Mouse (Mus musculus) heart, embryonic 15.5 days (tissue): ENCODE measurements around the gene Gclc. TPM values are rescaled to one million over a fixed set of nuclear protein-coding genes. Genes with fewer than 3 reads are reported as not detected.

Experiments
- ATAC-seq: fragments of 200-750 bp; cut with Nextera tagmentation; replicated peaks from 2 replicates; pipeline ENCODE4 v1.8.0; 2017; ENCODE audit warnings: low read depth, moderate TSS enrichment; ENCODE audit not compliant: insufficient number of reproducible peaks, insufficient read depth, low FRiP score
- H3K27ac ChIP-seq: fragments of 300-500 bp; sonication (generic); 2 replicates; pipeline ENCODE4 v1.5.1; 2015; ENCODE audit warnings: mild to moderate bottlenecking, inconsistent platforms
- H3K27me3 ChIP-seq: fragments of 300-500 bp; sonication (generic); 2 replicates; pipeline ENCODE4 v1.6.1; 2015; ENCODE audit warnings: inconsistent platforms
- H3K36me3 ChIP-seq: fragments of 300-500 bp; sonication (generic); 2 replicates; pipeline ENCODE4 v1.6.1; 2015; ENCODE audit warnings: mild to moderate bottlenecking, inconsistent platforms
- H3K4me1 ChIP-seq: fragments of 300-500 bp; sonication (generic); replicated peaks from 2 replicates; pipeline ENCODE4 v1.6.1; 2015; ENCODE audit warnings: inconsistent platforms
- H3K4me2 ChIP-seq: fragments of 300-500 bp; sonication (generic); 2 replicates; pipeline ENCODE4 v1.6.1; 2015; ENCODE audit warnings: inconsistent platforms, mild to moderate bottlenecking, moderate library complexity
- H3K4me3 ChIP-seq: fragments of 300-500 bp; sonication (generic); 2 replicates; pipeline ENCODE4 v1.5.1; 2015; ENCODE audit warnings: mild to moderate bottlenecking, inconsistent platforms
- H3K9ac ChIP-seq: fragments of 300-500 bp; sonication (generic); 2 replicates; pipeline ENCODE4 v1.6.1; 2015; ENCODE audit warnings: mild to moderate bottlenecking, inconsistent platforms
- H3K9me3 ChIP-seq: fragments of 300-500 bp; sonication (generic); replicated peaks from 2 replicates; pipeline ENCODE4 v1.6.1; 2016; ENCODE audit warnings: inconsistent platforms
- WGBS: fragments of 180-500 bp; shearing (Covaris S2); methylation state at CpG from one replicate; pipeline ENCODE4 v1.1.7; 2015; ENCODE audit warnings: mixed read lengths; 5-methylcytosine and 5-hydroxymethylcytosine counted together
- polyA plus RNA-seq: library from polyadenylated mRNA; unstranded; fragments of >200 nt; fragmentation: Nextera tagmentation; extraction: Ambion mirVana; gene quantifications from 2 replicates; pipeline ENCODE4 v1.2.1, GENCODE M21; 2015

Gclc gene
- 5.9 and 9.2 TPM in 2 replicates for polyA plus RNA-seq

DNA sequence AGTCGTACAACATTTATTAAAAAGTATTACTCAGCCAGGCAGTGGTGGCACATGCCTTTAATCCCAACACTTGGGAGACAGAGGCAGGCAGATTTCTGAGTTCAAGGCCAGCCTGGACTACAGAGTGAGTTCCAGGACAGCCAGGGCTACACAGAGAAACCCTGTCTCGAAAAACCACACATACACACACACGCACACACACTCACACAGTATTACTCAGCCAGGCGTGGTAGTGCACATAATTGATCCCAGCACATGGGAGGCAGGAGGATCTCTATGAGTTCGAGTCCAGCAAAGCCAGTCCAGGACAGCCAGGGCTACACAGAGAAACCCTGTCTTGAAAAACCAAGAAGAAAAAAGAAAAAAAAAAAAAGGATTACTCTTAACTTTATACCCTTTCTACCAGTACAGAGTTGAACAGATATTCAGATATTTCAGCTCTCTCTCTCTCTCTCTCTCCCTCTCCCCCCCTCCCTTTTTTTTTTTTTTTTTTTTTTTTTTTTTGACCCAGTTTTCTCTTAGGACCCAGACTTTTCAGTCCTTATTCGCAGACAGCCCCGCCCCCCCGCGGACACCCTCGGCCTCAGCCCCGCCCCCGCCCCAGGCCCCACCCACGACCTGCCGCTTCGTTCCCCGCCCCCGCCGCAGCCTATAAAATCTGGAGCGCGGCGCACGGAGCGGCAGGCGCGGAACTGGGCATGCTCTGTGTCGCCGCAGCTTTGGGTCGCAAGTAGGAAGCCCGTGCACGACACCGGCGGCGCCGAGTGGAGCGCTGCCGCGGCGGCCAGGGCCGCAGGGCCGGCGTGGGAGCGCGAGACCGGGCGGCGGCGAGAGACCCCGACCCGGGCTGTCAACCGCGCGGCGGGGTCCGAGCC lies at the start of gene Gclc:
Gene Gclc, plus strand, starts transcription at position 683 of the 875 bp plus-strand sequence.
- Histone ChIP-seq H3K27me3 (no peaks in the 10 kb centered on the region), H3K4me2 (peak within 1 kb of the TSS; percentile 96), H3K4me3 (peak within 1 kb of the TSS; percentile 94), H3K4me1 (peaks cover 28% of the 10 kb centered on the region), H3K36me3 (no peaks in the 10 kb centered on the region), H3K9ac (peak within 1 kb of the TSS; percentile 89), H3K27ac (peak within 1 kb of the TSS; percentile 93), H3K9me3 (no peaks in the 10 kb centered on the region)
- 8% methylated on average over 52 of the region's 54 CpGs for WGBS
- ATAC-seq: peak; percentile 78

DNA sequence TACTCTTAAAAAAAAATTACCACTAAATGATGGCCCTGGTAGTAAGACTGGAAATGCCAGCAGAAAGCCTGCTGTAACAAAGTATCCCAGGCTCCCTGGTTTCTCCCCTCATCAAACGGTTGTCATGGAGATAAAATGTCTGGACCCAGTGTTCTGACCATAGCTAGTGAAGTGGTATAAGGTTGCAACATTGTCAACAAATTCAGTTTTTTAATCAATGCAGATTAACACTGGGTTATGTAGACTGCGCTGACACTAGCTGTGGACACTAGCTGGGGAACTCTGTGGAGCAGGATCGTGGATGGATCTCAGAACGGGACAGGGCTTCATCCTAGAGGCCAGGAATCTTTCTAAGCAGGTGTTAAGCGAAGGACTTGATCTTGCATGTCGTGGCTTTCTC lies 47.8 kb upstream of the Gclc start:
- Histone ChIP-seq H3K36me3 (no peaks in the 10 kb centered on the region), H3K4me3 (no peak overlapping the region), H3K27me3 (no peaks in the 10 kb centered on the region), H3K27ac (no peak overlapping the region), H3K4me2 (no peak overlapping the region), H3K9ac (no peak overlapping the region), H3K9me3 (no peaks in the 10 kb centered on the region), H3K4me1 (no peaks in the 10 kb centered on the region)
- 69% methylated on average over 6 of the region's 6 CpGs for WGBS
- no peak for ATAC-seq

DNA sequence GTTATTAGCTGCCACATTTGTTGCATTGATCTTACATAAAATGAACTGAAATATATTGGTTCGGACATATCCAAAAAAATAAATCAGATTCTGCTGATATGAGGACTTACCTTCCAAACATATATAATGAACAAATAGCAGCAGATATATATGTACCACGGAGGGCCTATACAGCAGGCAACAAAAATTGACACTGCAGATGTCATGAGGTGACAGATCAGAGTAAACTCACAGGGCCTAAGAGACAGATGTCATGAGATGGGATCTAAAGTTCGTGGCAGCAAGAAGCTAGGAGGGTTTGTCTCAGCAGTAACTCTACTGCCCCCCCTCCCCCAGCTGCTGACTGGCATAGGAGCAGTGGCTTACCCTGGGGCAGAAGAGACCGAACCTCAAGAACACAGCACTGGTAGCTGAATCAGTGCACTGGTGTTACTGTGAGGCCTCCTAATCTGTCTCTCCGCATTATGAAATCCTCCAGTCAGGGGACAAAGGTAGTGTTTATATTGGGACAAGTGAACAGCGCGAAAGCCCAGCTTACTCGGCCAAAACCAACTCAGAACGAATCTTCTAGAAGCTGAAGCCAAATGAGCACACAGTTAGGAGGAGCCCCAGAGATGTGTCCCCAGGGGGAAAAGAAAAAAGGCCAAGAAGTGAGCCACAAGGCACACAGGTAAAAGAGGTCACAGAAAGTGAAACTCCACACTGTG lies 46.7 kb upstream of the Gclc start:
- H3K4me2 ChIP-seq: no peak overlapping the region
- no peak overlapping the region for H3K4me3 ChIP-seq
- no peaks in the 10 kb centered on the region for H3K27me3 ChIP-seq
- no peaks in the 10 kb centered on the region for H3K4me1 ChIP-seq
- no peaks in the 10 kb centered on the region for H3K36me3 ChIP-seq
- H3K9ac ChIP-seq: no peak overlapping the region
- ATAC-seq: no peak
- no peak overlapping the region for H3K27ac ChIP-seq
- 66% methylated on average over 9 of the region's 9 CpGs for WGBS
- H3K9me3 ChIP-seq: no peaks in the 10 kb centered on the region

DNA sequence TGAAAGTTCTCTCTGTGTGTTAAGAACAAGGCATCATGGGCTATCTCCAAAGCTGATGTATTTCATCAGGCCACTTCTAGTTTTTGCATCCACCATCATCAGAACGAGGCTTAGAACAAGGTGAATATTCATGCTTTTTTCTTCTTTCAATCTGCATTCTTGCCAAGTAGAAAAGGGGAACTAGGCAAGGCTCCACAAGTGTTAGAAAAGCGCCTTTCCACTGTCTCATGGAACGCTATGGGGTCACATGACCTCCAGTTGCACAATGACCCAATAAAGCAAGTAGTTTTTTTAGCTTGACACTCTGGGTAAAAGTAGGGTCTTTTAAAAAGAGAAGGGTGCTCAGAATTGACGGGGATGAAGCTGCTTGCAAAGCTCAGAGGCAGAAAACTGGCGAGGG lies 45.4 kb upstream of the Gclc start:
- Histone ChIP-seq H3K4me3 (no peak overlapping the region), H3K4me1 (no peaks in the 10 kb centered on the region), H3K27me3 (no peaks in the 10 kb centered on the region), H3K9ac (no peak overlapping the region), H3K4me2 (no peak overlapping the region), H3K36me3 (no peaks in the 10 kb centered on the region), H3K9me3 (no peaks in the 10 kb centered on the region), H3K27ac (no peak overlapping the region)
- 71% methylated on average over 5 of the region's 5 CpGs for whole genome bisulfite sequencing
- ATAC-seq: no peak

DNA sequence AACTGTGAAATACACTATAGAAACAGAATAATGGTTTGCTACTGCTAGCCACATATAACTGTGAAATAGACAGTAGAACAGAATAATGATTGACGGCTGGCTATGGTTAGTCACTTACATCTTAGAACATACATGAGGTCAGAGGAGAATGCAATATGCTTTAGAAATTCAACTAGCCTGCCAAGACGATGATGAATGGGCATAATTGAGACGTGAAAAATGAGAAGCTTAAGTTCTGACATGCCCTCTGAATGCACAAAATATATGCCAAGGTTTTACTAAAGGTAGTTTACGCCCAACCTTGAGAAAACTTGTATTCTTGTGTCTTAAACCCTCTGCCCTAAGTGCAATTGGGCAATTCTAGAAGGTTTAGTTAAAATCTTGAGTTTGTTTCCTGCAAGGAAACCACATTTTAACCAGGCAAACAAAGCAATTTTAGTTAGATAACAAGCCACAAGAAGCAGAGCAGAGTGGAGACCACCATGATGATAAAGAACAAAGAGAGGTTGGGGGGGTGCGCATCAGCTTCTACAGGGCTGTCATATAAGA lies 43.2 kb upstream of the Gclc start:
- 75% methylated on average over 5 of the region's 5 CpGs for WGBS
- Histone ChIP-seq H3K4me3 (no peak overlapping the region), H3K4me2 (no peak overlapping the region), H3K9me3 (no peaks in the 10 kb centered on the region), H3K4me1 (no peaks in the 10 kb centered on the region), H3K27me3 (no peaks in the 10 kb centered on the region), H3K27ac (no peak overlapping the region), H3K36me3 (no peaks in the 10 kb centered on the region), H3K9ac (no peak overlapping the region)
- no peak for ATAC-seq

DNA sequence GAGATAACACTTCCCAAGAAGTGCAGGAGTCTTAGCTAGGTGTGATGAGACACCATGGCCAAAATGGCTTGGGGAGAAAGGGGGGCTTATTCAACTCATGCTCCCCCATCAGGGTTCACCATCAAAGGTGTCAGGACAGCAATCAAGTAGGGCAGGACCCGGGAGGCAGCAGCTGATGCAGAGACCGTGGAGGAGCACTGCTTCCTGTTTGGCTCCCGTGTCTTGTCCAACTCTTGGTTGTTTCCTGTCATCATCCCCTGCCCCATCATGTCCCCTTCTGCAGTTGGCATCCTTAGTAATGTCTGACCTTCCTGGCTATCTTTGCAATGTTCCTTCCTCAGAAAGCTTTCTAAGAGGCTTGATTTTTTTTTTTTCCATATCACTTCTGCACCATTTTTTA lies 41.5 kb upstream of the Gclc start:
- Histone ChIP-seq H3K4me2 (no peak overlapping the region), H3K4me3 (no peak overlapping the region), H3K9me3 (no peaks in the 10 kb centered on the region), H3K27ac (no peak overlapping the region), H3K36me3 (no peaks in the 10 kb centered on the region), H3K9ac (no peak overlapping the region), H3K4me1 (no peaks in the 10 kb centered on the region), H3K27me3 (no peaks in the 10 kb centered on the region)
- 49% methylated on average over 3 of the region's 3 CpGs for WGBS
- no peak for ATAC-seq

DNA sequence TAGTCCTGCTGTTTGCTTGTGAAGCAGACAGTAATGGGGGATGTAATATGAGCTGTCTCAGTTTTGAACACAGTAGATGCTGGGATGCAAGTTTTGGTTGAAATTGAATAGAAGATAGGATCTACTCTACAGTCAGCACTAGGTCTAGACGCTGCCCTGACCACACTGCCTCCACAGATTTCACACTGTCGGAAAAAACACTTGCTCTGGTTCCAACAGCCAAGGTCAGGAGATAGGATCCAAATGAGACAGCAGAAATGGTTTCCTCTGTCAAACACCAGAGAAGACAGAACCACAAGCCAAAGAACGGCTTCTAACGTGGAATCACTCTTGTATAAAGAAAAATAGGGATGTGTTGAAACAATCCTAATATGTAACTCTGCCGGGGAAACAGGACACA lies 41.0 kb upstream of the Gclc start:
- Histone ChIP-seq H3K4me3 (no peak overlapping the region), H3K27ac (no peak overlapping the region), H3K9ac (no peak overlapping the region), H3K4me1 (no peaks in the 10 kb centered on the region), H3K4me2 (no peak overlapping the region), H3K9me3 (no peaks in the 10 kb centered on the region), H3K36me3 (no peaks in the 10 kb centered on the region), H3K27me3 (no peaks in the 10 kb centered on the region)
- no peak for ATAC-seq
- 55% methylated on average over 5 of the region's 5 CpGs for WGBS

DNA sequence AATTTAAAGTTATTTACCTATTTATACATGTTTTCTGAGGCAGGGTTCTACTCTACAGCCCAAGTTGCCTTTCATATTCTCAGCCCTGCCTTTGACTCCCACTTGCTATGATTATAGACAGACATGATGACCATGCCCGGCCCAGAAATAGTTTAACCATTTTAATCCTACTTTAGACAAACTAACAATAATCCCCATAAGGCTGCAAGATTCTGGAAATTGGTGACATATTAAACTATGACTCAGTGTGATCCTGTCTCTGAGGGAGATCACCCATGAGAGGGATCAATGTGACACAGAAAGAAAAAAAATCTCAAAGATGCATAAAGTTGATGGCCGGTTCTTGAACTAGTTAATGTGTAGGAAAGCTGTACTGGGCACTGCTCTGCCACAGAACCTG lies 39.1 kb upstream of the Gclc start:
- Histone ChIP-seq H3K4me1 (peaks cover 3% of the 10 kb centered on the region; the same call in 1 of the 2 replicates), H3K4me3 (no peak overlapping the region), H3K4me2 (no peak overlapping the region), H3K9ac (no peak overlapping the region), H3K9me3 (no peaks in the 10 kb centered on the region), H3K36me3 (no peaks in the 10 kb centered on the region), H3K27me3 (no peaks in the 10 kb centered on the region), H3K27ac (no peak overlapping the region)
- ATAC-seq: no peak
- WGBS: 83% methylated on average over 2 of the region's 2 CpGs

DNA sequence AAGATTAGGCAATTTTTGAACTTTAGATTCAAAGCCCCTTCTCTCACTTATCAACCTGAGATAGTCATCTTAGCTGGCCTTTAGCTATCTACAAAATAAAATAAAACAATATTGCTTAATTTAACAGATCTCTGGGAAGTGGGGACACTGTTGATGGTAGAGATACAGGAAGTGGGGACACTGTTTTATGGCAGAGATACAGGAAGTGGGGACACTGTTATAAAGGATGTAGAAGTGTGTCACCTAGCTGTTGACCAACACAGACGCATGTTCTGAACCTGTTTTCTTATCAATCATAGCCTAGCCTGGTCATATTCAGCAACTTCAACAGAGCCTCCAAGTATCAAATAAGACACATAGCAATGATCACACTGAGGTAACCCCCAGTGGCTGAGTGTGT lies 38.3 kb upstream of the Gclc start:
- H3K4me1 ChIP-seq: peaks cover 3% of the 10 kb centered on the region; the same call in 1 of the 2 replicates
- no peak overlapping the region for H3K9ac ChIP-seq
- H3K36me3 ChIP-seq: no peaks in the 10 kb centered on the region
- no peak overlapping the region for H3K4me3 ChIP-seq
- no peak overlapping the region for H3K27ac ChIP-seq
- ATAC-seq: no peak
- H3K4me2 ChIP-seq: no peak overlapping the region
- H3K9me3 ChIP-seq: no peaks in the 10 kb centered on the region
- no peaks in the 10 kb centered on the region for H3K27me3 ChIP-seq
- 79% methylated on average over 1 of the region's 1 CpGs for WGBS

DNA sequence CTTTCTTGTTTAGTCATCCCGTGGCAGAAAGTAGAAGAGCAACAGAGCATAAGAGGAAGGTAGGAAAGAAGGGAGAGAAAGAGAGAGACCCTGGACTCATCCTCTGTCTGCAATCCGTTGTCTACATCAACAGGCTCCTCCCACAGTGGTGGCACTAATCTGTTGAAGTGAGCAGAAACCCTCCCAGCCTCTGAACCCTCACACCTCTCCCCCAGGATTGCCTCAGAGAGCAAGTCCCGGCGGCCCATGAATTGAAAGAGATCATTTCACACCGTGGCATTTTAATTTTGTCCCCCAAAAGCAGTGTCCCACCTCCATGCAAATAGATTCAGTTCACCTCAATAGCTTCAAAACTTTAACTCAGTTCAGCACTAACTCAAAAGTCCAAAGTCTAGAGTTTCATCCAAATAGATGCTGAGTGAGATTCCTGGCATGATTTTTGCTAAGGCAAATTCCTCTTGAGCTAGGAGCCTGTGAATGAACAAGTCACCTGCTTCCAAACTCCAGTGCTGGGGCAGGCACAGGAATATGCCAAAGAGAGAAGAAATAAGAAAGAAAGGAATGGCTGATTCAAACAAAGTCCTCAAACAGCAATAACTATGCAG lies 36.4 kb upstream of the Gclc start:
- 49% methylated on average over 5 of the region's 5 CpGs for WGBS
- no peak for ATAC-seq
- no peaks in the 10 kb centered on the region for H3K9me3 ChIP-seq
- H3K4me2 ChIP-seq: no peak overlapping the region
- H3K4me3 ChIP-seq: no peak overlapping the region
- H3K27me3 ChIP-seq: no peaks in the 10 kb centered on the region
- H3K9ac ChIP-seq: no peak overlapping the region
- H3K27ac ChIP-seq: no peak overlapping the region
- peaks cover 3% of the 10 kb centered on the region; the same call in 1 of the 2 replicates for H3K4me1 ChIP-seq
- no peaks in the 10 kb centered on the region for H3K36me3 ChIP-seq

DNA sequence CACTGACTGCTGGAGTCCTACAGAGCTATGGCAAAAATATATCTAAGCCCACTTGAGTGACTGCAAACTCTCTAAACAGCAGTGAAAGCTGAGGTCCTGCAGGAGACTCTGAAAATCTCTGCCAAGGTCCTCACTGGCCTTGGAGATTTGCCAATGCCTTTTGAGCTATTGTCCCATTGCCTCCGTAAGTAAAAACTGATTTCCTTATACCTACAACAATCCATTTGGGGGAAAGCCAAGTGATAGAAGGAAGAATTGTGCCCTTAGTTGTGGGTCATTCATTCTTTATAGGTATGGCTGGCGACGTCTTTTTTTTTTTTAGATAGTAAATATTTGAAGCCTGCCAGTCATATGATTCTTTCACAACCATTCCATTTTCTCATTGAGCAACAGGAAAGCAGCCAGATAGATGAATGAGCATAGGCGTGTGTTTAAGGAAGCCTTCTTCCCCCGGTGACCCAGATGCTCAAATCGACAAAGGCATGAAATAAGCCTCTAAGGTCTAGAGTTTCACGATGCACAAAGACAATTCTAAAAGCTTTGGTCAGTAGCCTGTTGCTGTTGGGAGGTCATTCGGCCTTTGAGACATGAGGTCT lies 35.4 kb upstream of the Gclc start:
- Histone ChIP-seq H3K9ac (no peak overlapping the region), H3K4me3 (no peak overlapping the region), H3K36me3 (no peaks in the 10 kb centered on the region), H3K4me2 (no peak overlapping the region), H3K9me3 (no peaks in the 10 kb centered on the region), H3K27ac (no peak overlapping the region), H3K4me1 (peaks cover 3% of the 10 kb centered on the region; the same call in 1 of the 2 replicates), H3K27me3 (no peaks in the 10 kb centered on the region)
- WGBS: 67% methylated on average over 8 of the region's 8 CpGs
- no peak for ATAC-seq
